Mouse (Mus musculus): ENCODE results near the gene Fyttd1.

The Fyttd1 gene

DNA sequence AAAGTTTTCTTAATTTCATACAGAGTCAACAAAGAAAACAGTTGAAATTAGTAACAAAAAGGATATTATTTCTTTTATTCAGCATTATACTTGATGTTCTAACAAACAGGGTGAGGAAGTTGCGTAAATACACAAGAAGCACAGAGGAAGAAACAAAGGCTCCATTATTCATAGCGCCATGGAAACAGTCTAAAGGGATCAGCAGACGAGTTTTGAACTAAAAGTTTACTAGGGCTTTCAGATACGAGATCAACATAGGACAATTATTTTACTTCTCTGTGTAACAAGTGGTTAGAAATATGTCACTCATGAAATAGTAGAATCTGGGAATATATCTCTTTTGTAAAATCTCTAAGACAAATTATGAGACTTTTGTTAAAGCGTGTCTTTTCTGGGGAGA, 68.1 kb downstream of the Fyttd1 start:
- no peak for DNase-seq

DNA sequence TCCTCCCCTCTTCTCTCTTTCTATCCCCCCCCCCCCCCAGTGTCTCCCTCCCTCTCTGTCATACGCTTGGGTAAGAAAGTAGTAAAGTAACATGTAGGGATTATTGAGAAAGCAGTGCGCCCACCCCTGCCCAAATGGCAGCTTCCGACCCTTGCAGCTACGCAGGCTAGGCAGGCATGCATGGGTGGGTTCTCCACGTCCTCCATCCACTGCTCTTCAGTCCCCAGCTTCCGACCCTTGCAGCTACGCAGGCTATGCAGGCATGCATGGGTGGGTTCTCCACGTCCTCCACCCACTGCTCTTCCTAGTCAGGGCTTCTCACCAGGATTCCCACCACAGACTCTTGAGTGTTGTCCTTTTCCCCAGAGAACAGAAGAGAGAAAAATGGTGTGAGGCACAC, 70.7 kb downstream of the Fyttd1 start:
- DNase-seq, result no peak

DNA sequence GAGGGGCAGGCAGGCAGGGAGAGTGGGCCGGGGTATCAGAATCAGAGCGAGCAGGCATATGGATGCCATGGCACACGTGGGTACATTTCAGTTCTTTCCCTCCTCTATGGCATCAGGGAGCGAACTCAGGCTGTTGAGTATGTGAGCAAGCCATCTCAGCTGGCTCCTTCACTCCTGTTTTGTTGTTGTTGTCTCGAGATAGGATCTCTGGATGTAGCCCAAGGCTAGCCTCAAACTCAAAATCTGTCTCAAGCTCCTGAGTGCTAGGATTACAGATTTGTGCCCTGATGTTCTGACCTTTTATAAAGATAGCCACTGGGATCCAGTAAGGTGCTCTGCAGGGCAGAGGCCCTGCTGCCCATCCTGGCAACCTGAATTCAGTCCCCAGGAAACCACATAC, 71.4 kb downstream of the Fyttd1 start:
- DNase-seq, result no peak

DNA sequence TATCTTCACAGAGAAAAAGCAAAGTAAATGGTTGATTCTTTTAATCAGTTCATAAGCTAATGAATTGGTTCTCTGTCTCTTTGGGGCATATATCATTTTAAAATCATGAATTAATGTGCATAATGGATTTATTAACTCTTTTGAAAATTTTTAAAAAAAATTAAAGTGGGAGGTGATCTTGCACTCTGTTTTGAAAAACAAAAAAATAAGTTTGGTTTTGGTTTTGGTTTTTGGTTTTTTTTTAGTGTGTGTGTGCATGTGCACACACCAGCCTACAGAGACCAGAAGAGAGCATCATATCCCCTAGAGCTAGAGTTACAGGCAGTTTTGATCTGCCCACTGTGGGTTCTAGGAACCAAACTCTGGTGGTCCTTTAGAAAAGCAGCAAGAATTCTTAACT, 72.0 kb downstream of the Fyttd1 start:
- DNase-seq, result no peak

DNA sequence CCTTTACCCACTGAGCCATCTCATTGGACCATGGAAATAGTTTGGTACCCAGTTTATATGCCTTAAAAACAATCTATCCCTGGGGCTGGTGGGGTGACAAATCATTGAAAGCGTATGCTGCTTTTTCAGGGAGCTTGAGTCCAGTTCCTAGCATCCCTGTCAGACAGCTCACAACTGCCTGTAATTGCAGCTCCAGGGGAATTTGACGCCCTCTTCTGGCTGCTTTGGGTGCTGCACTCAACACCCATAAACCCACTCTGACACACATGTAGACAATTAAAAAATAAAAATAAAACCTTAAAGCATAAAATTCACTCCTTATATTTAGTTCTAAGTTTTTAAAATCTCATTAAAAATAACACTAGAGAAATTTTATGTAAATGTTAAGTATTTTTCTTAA, 73.8 kb downstream of the Fyttd1 start:
- DNase-seq, result no peak

DNA sequence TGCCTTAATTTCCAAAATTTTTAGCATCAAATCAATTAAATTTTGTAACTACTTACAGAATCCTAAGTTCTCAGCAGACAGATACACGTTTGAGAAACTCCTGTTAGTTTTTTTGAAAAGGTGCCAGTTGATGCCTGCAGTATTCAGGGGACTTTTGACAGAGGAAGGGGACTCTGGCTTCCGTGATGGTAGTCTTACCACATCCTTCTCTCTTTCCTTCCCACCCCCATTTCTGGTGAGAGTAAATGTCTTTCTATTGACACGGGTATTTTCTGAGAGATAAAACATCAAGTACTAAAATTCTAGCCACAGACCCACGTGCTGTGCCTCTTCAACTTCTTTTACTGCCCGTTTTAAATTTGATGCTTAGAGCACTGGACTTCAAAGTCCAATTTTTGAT, 76.5 kb downstream of the Fyttd1 start:
- no peak for DNase-seq

DNA sequence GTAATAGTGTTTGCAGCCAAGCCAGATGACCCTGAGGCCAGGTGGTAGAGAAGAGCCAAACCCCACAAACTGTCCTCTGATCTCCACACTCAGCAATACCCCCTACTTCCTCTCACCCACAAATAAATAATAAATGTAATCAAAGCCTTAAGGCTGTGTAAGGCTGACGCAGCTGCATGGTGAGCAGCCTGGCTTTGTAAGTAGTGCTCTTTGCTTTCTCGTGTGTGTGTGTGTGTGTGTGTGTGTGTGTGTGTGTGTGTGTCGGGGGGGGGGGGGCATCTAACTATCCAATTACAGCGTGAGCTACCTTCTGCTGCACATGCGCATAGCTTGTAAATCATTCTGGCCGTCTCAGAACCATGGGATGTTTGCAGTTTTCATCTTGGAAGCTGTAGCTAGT, 77.0 kb downstream of the Fyttd1 start:
- DNase-seq, result no peak

DNA sequence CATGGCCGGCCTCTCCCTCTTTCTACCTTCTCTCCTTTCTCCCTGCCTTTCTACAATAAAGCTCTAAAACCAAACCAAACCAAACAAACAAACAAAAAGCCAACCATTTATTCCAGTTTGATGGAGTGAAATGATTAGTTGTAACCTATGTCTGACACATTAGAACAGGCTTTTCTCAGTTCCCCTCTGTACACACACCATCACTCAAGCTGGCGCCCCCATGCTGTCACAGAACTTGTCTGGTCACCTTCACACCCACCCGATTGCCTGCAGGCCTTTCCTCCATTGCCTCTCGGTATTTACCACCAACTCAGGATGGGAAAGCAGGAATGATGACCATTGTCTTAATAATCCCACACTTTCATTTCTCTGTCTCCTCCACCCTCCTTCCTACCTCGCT, 79.6 kb downstream of the Fyttd1 start:
- DNase-seq, result no peak

All from kidney, postnatal 10 days (tissue).